Mouse (Mus musculus) testis, adult 2 months (tissue): ENCODE data around the gene Apex1.

ENCODE experiments used
- CTCF ChIP-seq: fragments of 200-500 bp; IDR thresholded peaks from 2 replicates; pipeline ENCODE4 v1.5.1; 2012; ENCODE audit warnings: low read depth, mild to moderate bottlenecking, inconsistent platforms, low read length, moderate library complexity; ENCODE audit not compliant: control insufficient read depth, insufficient read depth, insufficient replicate concordance
- POLR2A ChIP-seq: fragments of 200-500 bp; IDR thresholded peaks from 2 replicates; pipeline ENCODE4 v1.6.1; 2012; ENCODE audit warnings: low read depth, mild to moderate bottlenecking, inconsistent platforms, low read length, moderate library complexity; ENCODE audit not compliant: control insufficient read depth

DNA sequence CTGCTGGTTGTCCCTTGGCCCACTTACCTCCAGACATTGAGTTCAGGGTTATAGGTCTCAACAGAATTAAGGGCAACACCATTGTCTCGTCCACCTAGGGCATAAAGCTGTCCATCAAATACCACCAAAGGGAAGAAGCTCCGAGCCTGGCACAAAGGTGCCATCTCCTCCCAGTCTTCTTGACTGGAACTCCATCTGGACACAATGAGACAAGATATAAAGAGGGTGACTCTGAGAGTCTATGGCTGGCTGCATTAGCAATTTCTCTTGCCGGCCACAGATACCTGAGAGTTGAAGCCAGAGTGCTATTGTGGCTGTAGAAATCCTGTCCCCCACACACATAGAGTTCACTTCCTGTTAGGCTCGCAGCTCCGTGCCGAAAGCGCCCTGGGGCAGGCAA is 32.7 kb upstream of the Apex1 start:
- TF ChIP-seq CTCF (no peak), POLR2A (no peak)
